Mouse (Mus musculus) E14TG2a.4 (cell line): ENCODE data around the gene Olfr975.

Experiments
- CTCF ChIP-seq: conservative IDR thresholded peaks from 2 replicates; pipeline ENCODE4 v1.5.1; 2014; ENCODE audit warnings: low read length
- NANOG ChIP-seq: IDR thresholded peaks from 2 replicates; pipeline ENCODE4 v1.6.1; 2014; ENCODE audit warnings: borderline replicate concordance, low read length, mixed read lengths
- POU5F1 ChIP-seq: IDR thresholded peaks from 2 replicates; pipeline ENCODE4 v1.6.1; 2014; ENCODE audit warnings: low read length, borderline replicate concordance

DNA sequence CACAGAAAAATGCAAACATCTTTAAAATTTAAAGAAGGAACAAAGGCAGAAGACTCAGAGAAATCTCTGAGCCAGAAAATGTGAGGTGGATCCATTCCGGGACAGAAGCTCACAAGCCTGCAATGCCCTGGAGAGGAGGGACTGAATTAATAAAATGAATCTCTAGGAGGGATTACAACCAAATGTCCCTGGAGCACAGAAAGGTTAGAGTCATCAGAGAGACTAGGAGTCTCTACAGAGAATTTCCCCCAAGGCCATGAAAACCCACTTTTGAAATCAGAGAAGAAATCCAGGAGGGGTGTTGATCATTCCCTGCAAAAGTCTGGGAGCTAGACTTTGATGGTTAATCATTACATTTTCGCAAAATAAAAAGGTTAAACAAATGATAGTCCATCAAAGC lies 40.0 kb upstream of the Olfr975 start, which contains the start of gene Olfr978:
- TF ChIP-seq CTCF (no peak), NANOG (no peak), POU5F1 (no peak)
